Mouse (Mus musculus): ENCODE measurements around the gene Kdm6b. TPM values are rescaled to one million over a fixed set of nuclear protein-coding genes. Genes with fewer than 3 reads are reported as not detected.

The Kdm6b gene
- polyA plus RNA-seq, 1 experiment from 2014 or later: 18.2 TPM

- Histone ChIP-seq H3K27ac (ENCODE audit: low read length) (no peak overlapping the region), H3K4me3 (ENCODE audit: low read length) (no peak overlapping the region), H3K27me3 (ENCODE audit: control insufficient read depth, insufficient read depth, low read length) (no peaks in the 10 kb centered on the region), H3K36me3 (ENCODE audit: control insufficient read depth, insufficient read depth) (peaks cover 64% of the 10 kb centered on the region), H3K9ac (ENCODE audit: low read length) (no peak overlapping the region), H3K4me2 (ENCODE audit: low read depth, low read length) (no peak overlapping the region), H3K9me3 (replicated peaks; ENCODE audit: control insufficient read depth, low read length) (no peaks in the 10 kb centered on the region), H3K4me1 (ENCODE audit: control insufficient read depth, insufficient read depth, low read length) (peaks cover 11% of the 10 kb centered on the region)
- 91% methylated on average over 38 of the region's 38 CpGs for WGBS
- no peak for ATAC-seq (replicated peaks; ENCODE audit: extremely low read depth, insufficient read depth, low FRiP score)
Measured at GRCm38 (mm10) chr11:69403691-69404594, 9.5 kb downstream of the Kdm6b start.

- ATAC-seq (replicated peaks; ENCODE audit: extremely low read depth, insufficient read depth, low FRiP score): no peak
- Histone ChIP-seq H3K9ac (ENCODE audit: low read length) (no peak overlapping the region), H3K27me3 (ENCODE audit: control insufficient read depth, insufficient read depth, low read length) (no peaks in the 10 kb centered on the region), H3K36me3 (ENCODE audit: control insufficient read depth, insufficient read depth) (peaks cover 56% of the 10 kb centered on the region), H3K4me3 (ENCODE audit: low read length) (no peak overlapping the region), H3K4me1 (ENCODE audit: control insufficient read depth, insufficient read depth, low read length) (peaks cover 20% of the 10 kb centered on the region), H3K27ac (ENCODE audit: low read length) (no peak overlapping the region), H3K4me2 (ENCODE audit: low read depth, low read length) (no peak overlapping the region), H3K9me3 (replicated peaks; ENCODE audit: control insufficient read depth, low read length) (no peaks in the 10 kb centered on the region)
- WGBS: 84% methylated on average over 12 of the region's 12 CpGs
Measured at GRCm38 (mm10) chr11:69401987-69402386, 11.5 kb downstream of the Kdm6b start.

GRCm38 (mm10) chr11:69401210-69401637, 12.3 kb downstream of the Kdm6b start:
- 21% methylated on average over 22 of the region's 22 CpGs for WGBS
- no peak overlapping the region for H3K9ac ChIP-seq (ENCODE audit: low read length)
- H3K27me3 ChIP-seq (ENCODE audit: control insufficient read depth, insufficient read depth, low read length): no peaks in the 10 kb centered on the region
- H3K27ac ChIP-seq (ENCODE audit: low read length): no peak overlapping the region
- ATAC-seq (replicated peaks; ENCODE audit: extremely low read depth, insufficient read depth, low FRiP score): peak; percentile 35
- no peak overlapping the region for H3K4me3 ChIP-seq (ENCODE audit: low read length)
- H3K36me3 ChIP-seq (ENCODE audit: control insufficient read depth, insufficient read depth): peaks cover 49% of the 10 kb centered on the region
- H3K9me3 ChIP-seq (replicated peaks; ENCODE audit: control insufficient read depth, low read length): no peaks in the 10 kb centered on the region
- no peak overlapping the region for H3K4me2 ChIP-seq (ENCODE audit: low read depth, low read length)
- peaks cover 24% of the 10 kb centered on the region for H3K4me1 ChIP-seq (ENCODE audit: control insufficient read depth, insufficient read depth, low read length)

- Histone ChIP-seq H3K27me3 (ENCODE audit: control insufficient read depth, insufficient read depth, low read length) (no peaks in the 10 kb centered on the region), H3K9ac (ENCODE audit: low read length) (no peak overlapping the region), H3K4me2 (ENCODE audit: low read depth, low read length) (no peak overlapping the region), H3K9me3 (replicated peaks; ENCODE audit: control insufficient read depth, low read length) (no peaks in the 10 kb centered on the region), H3K4me1 (ENCODE audit: control insufficient read depth, insufficient read depth, low read length) (peaks cover 24% of the 10 kb centered on the region), H3K27ac (ENCODE audit: low read length) (no peak overlapping the region), H3K36me3 (ENCODE audit: control insufficient read depth, insufficient read depth) (peaks cover 39% of the 10 kb centered on the region), H3K4me3 (ENCODE audit: low read length) (no peak overlapping the region)
- ATAC-seq (replicated peaks; ENCODE audit: extremely low read depth, insufficient read depth, low FRiP score): no peak
- WGBS: 78% methylated on average over 25 of the region's 25 CpGs
Measured at GRCm38 (mm10) chr11:69400083-69400850, 13.2 kb downstream of the Kdm6b start.

- Histone ChIP-seq H3K4me3 (ENCODE audit: low read length) (no peak overlapping the region), H3K27ac (ENCODE audit: low read length) (no peak overlapping the region), H3K36me3 (ENCODE audit: control insufficient read depth, insufficient read depth) (peaks cover 31% of the 10 kb centered on the region), H3K4me1 (ENCODE audit: control insufficient read depth, insufficient read depth, low read length) (peaks cover 24% of the 10 kb centered on the region), H3K4me2 (ENCODE audit: low read depth, low read length) (no peak overlapping the region), H3K9ac (ENCODE audit: low read length) (no peak overlapping the region), H3K9me3 (replicated peaks; ENCODE audit: control insufficient read depth, low read length) (no peaks in the 10 kb centered on the region), H3K27me3 (ENCODE audit: control insufficient read depth, insufficient read depth, low read length) (no peaks in the 10 kb centered on the region)
- 50% methylated on average over 66 of the region's 66 CpGs for WGBS
- no peak for ATAC-seq (replicated peaks; ENCODE audit: extremely low read depth, insufficient read depth, low FRiP score)
Measured at GRCm38 (mm10) chr11:69399201-69400082, 14.0 kb downstream of the Kdm6b start.

- Histone ChIP-seq H3K9me3 (replicated peaks; ENCODE audit: control insufficient read depth, low read length) (no peaks in the 10 kb centered on the region), H3K4me3 (ENCODE audit: low read length) (peak overlapping the region; percentile 83), H3K27ac (ENCODE audit: low read length) (peak overlapping the region; percentile 99), H3K4me1 (ENCODE audit: control insufficient read depth, insufficient read depth, low read length) (peaks cover 24% of the 10 kb centered on the region), H3K9ac (ENCODE audit: low read length) (peak overlapping the region; percentile 96), H3K36me3 (ENCODE audit: control insufficient read depth, insufficient read depth) (peaks cover 25% of the 10 kb centered on the region), H3K27me3 (ENCODE audit: control insufficient read depth, insufficient read depth, low read length) (no peaks in the 10 kb centered on the region), H3K4me2 (ENCODE audit: low read depth, low read length) (peak overlapping the region; percentile 72)
- ATAC-seq (replicated peaks; ENCODE audit: extremely low read depth, insufficient read depth, low FRiP score): no peak
- 35% methylated on average over 21 of the region's 21 CpGs for WGBS
Measured at GRCm38 (mm10) chr11:69398486-69399200, 14.8 kb downstream of the Kdm6b start.

- Histone ChIP-seq H3K36me3 (ENCODE audit: control insufficient read depth, insufficient read depth) (peaks cover 21% of the 10 kb centered on the region), H3K4me2 (ENCODE audit: low read depth, low read length) (peak within 1 kb of the TSS; percentile 72), H3K4me1 (ENCODE audit: control insufficient read depth, insufficient read depth, low read length) (peaks cover 24% of the 10 kb centered on the region), H3K4me3 (ENCODE audit: low read length) (peak within 1 kb of the TSS; percentile 83), H3K27me3 (ENCODE audit: control insufficient read depth, insufficient read depth, low read length) (no peaks in the 10 kb centered on the region), H3K9me3 (replicated peaks; ENCODE audit: control insufficient read depth, low read length) (no peaks in the 10 kb centered on the region), H3K9ac (ENCODE audit: low read length) (peak within 1 kb of the TSS; percentile 96), H3K27ac (ENCODE audit: low read length) (peak within 1 kb of the TSS; percentile 99)
- ATAC-seq (replicated peaks; ENCODE audit: extremely low read depth, insufficient read depth, low FRiP score): 0 out of 2 replicates have a peak, but pooled peaks have one; percentile 9
- WGBS: 9% methylated on average over 16 of the region's 16 CpGs
Measured at GRCm38 (mm10) chr11:69398059-69398458, 15.4 kb downstream of the Kdm6b start, which contains the start of gene Tmem88. Gene Tmem88, minus strand, starts transcription at chr11:69398234.

GRCm38 (mm10) chr11:69397581-69398057, 15.9 kb downstream of the Kdm6b start:
- peak overlapping the region; percentile 83 for H3K4me3 ChIP-seq (ENCODE audit: low read length)
- H3K4me1 ChIP-seq (ENCODE audit: control insufficient read depth, insufficient read depth, low read length): peaks cover 24% of the 10 kb centered on the region
- H3K36me3 ChIP-seq (ENCODE audit: control insufficient read depth, insufficient read depth): peaks cover 21% of the 10 kb centered on the region
- peak overlapping the region; percentile 96 for H3K9ac ChIP-seq (ENCODE audit: low read length)
- peak overlapping the region; percentile 99 for H3K27ac ChIP-seq (ENCODE audit: low read length)
- peak overlapping the region; percentile 72 for H3K4me2 ChIP-seq (ENCODE audit: low read depth, low read length)
- H3K9me3 ChIP-seq (replicated peaks; ENCODE audit: control insufficient read depth, low read length): no peaks in the 10 kb centered on the region
- no peaks in the 10 kb centered on the region for H3K27me3 ChIP-seq (ENCODE audit: control insufficient read depth, insufficient read depth, low read length)
- ATAC-seq (replicated peaks; ENCODE audit: extremely low read depth, insufficient read depth, low FRiP score): no peak
- WGBS: 12% methylated on average over 24 of the region's 24 CpGs

All from heart, embryonic 16.5 days (tissue).